Mouse (Mus musculus) right cerebral cortex, postnatal 25 days (tissue): ENCODE measurements around the gene Tdrkh.
A peak's percentile ranks its signal among the peaks of the same experiment; 100 is the strongest.

Source experiments
- DNase-seq: peaks from one replicate; pipeline ENCODE4 v3.0.0; 2022

The Tdrkh gene

DNA sequence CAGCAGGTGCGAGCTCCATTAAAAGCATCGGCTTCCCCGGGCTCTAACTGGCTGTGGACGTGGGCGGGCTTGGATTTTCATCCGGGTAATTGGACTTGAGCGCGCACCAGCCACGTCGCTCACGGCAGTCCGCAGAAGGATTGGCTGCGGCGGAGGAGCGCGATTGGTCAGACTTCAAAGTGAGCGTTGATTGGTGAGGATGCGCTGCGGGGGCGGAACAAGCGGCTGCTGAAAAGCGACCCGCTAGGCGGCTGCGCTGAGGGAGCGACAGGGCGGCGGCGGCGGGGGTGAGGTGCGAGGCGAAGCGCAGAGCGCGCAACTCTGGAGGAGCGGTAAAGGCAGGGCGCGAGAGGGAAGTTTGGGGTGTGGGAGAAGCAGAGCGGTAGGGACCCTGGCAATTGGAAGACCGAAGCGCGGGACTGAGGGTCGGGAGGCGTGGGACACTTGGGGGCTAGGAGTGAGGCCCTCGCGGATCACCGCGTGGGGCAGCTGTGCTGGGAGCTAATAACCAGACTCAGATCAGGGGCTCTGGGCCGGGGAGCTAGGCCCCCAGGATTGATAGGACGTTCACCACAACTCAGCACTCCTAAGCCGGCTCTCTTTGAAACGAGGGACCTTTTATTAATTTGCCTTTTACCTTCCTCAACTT, at the start of gene Tdrkh:
Gene Tdrkh (plus strand): TSS at position 243 of the 649 bp plus-strand sequence.
- peak; percentile 98 for DNase-seq

DNA sequence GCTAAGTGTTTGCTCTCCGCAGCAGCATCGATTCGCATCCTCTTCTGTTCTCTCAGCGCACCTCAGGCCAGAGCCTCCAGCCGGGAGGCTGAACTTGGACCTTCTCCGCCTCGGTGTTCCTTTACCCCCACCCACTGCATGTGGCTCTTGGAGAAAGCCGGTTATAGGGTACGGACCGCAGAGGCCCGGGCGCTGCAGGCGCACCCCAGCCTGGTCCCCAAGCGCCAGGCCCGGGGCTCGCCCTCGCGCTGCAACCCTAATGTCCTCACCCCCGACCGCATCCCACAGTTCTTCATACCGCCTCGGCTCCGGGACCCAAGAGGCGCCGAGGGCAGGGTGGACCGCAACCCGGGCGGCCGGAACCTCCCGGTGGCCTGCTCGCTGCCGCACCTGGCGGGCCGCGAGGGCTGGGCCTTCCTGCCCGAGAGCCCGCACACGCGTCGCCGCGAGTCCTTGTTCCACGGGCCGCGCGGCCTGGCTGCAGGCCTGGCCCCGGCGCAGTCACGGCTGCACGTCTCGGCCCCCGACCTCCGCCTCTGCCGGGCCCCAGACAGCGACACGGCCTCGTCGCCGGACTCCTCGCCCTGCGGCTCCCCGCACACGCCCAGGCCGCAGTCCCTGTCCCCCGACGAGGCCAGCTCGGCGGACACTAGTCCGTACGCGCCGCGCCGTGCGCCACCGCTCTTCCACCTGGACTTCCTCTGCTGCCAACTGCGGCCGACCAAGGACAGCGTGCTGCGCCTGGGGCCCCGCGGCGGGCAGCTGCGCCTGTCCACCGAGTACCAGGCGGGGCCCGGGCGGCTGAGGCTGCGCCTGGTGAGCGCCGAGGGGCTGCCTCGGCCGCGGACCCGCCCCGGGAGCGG, 49.6 kb upstream of the Tdrkh start:
- DNase-seq, result peak; percentile 48

DNA sequence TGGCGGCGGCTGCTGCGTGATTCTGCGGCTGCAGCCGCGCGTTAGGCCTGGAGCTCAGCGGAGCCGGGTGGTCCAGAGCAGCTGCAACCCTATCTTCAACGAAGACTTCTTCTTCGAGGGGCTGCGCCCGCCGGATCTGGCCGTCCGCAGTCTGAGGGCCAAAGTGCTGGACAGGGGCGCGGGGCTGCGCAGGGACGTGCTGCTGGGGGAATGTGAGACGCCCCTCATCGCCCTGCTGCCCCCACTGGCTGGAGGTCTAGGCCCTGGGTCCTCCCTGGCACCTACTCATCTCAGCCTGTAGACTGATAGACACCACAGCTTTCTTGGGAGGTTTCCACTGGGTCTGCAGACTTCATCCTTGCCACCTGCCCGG, 48.9 kb upstream of the Tdrkh start:
- no peak for DNase-seq

DNA sequence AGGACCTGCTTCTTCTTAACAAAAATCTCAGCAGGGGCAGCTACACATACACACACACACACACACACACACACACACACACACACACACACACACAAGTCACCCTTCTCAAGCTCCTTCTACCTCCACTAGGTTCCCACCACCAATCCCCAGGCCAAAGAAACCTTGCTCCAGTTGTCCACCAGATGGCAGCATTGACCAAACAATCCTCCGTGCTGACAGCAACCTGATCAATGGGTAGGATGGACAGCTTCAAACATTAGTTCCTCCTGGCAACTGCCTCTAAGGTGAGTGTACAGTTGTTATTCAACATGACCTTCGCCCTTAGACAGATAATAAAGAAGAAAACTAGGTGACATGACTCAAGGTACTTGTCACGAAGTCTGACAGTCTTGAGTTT, 46.3 kb upstream of the Tdrkh start:
- DNase-seq, result peak; percentile 80

DNA sequence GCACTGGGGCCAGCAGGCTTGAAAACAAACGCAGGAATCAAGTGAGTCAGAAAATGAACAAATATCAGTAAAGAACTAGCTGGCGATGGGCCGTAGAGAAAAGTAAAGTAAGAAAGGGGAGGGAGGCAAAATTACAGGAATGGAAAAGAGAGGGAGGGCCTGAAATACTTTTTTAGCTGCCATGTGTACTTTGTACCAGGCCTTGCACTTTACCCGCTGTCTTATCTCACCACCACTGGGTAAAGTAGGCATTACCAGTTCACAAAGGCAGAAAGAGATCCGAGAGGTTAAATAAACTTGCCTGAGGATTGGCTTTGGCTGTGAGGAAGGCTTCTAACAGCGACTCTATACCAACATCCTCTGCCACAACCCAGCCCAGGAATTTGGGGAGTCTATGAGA, 45.6 kb upstream of the Tdrkh start:
- DNase-seq, result no peak

DNA sequence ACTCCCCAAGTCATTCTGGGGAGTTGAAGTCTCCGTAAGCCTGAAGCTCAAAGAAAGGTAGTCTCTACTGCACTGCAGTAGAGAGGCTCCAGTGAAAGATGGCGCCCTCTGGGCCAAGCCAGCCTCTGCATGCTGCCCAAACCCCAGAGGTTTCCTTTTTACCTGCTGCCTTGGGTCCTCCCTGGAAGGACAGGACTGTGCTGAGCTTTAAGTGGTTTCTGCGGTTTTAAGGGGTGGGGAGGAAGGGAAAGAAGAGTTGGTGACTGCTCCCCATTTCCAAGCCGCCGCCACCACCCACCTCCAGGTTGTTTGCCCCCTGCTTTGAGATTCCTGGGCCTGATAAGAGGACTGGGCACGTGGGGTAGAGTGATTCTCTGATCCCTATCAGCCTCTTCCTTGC, 44.4 kb upstream of the Tdrkh start:
- no peak for DNase-seq

DNA sequence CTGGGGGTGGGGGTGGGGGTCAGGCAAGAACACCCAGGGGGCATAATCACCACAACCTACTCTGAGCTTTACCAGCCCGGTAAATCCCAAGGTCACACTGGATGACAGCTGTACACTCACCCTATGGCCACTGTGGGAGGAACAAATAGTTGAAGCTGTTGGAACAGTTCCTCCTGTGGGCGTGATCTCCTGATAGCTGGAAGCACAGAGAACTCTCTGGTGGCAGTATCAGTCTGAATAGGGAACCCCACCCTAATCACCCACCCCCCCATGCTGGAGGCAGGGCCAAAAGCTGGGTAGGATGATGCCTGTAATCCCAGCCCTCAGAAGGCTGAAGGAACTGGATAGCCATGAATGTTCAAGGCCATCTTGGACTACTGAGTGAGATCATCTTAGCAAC, 43.4 kb upstream of the Tdrkh start:
- DNase-seq, result no peak

DNA sequence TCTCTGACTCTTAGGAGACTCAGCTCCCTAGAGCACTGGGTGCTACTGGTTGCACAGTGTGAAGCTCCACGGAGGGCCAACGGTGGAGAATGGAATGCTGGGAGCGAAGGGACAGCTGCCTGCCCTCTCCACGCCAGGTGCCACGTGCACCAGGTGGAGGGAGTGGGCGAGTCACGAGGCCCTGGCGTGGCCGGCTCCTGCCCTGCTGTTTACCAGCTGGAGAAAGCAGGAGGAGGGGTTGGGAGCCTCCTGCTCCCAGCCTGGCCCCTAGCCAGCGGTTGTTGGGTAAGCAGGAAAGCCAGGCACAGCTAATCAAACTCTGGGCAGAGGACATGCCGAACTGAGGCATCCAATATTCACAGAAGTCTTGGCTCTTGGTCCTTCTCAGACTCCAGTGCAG, 41.4 kb upstream of the Tdrkh start:
- DNase-seq, result no peak

DNA sequence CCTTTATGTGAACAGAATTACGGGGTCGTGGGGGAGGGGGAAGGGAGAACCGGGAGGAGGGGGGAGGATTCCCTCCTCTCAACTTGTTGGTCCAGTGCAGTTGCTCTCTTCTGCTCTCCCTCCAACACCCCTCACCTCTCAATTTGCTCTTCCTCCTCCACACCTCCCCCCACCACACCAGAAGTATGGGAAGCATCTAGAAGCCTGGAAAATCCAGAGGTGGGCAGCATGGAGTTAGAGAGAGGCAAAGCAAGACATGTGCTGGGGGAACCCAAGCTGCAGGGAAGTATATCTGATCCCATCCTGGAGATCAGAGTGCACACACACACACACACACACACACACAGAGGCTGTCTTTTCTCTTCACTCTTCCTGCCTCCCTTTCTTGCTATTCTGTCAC, 41.0 kb upstream of the Tdrkh start:
- no peak for DNase-seq

DNA sequence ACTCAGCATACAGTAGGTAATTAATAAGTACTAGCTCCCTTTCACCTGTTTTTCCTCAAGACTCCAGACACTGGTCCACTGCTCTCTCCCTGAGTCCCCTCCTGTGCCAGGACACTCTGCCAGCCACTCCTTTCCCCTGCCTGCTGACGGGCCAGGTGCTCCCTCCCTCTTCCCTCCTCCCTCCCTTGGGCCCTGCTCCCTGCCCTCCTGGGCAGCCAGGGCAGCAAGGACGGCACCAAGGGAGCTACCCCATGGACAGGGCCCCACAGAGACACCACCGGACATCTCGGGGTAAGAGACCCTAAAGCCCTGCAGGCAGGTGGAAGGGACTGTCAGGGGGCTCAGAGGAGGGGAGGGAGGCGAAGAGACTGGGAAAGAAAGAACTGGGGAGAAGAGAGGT, 40.4 kb upstream of the Tdrkh start, which contains the start of gene Rorc:
Gene Rorc (plus strand): TSS at position 154 of the 400 bp plus-strand sequence.
- DNase-seq, result no peak

DNA sequence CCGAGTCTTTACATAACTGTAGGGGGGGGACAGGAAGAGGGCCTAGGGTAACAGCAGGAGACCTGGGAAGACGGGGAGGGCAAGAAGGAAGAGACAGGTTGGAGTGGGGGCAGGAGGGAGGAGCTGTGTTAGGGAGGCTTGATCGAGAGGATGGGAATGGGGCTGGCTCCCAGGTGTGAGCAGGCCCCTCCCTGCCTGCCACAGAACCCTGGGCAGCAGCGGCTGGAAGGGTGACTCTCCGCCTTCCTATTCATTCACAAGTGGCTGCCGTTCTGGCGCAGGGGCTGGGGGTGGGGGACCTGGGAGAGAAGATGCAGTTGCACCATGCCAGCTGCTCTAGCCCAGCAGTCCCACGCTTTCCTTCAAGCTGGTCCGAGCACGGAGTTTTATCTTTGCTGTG, 40.0 kb upstream of the Tdrkh start:
- peak; percentile 17 for DNase-seq

DNA sequence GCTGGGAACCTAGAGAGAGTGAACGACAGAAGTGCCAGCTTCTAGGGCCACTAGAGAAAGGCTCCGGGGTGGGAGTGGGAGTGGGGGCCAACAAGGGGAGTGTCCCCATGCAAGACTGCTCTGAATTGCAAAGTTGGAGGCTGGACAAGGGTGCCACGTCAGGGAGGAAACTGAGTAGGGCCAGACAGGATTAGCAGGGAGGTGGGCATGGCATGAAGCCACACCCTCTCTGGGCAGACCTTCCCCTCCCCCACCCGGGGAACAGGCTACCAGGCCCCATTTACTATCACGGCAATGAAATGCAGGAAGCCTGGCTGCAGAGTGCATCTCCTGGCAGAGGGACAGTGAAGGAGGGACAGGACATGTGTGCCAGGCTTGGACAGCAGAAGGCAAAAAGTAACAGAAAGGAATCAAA, 39.5 kb upstream of the Tdrkh start:
- no peak for DNase-seq

DNA sequence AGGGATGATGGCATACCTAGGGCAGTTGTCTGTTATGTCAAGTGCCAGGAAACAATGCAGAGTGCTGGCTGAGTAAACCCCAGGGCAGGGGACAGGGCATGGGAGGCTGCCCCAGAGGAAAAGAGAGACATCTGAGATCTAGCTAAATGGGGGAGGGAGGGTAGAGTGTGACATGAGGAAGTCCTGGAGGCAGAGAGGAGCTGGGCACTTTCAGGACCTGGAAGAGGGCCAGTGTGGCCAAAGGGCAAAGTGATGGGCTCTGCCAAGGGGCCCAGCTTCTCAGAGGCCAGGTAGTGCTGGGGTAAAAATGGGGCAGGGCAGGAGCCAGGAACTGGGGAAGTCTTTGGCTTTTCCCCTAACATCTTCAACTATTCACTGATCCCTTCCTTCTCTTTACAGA, 38.4 kb upstream of the Tdrkh start:
- DNase-seq, result no peak

DNA sequence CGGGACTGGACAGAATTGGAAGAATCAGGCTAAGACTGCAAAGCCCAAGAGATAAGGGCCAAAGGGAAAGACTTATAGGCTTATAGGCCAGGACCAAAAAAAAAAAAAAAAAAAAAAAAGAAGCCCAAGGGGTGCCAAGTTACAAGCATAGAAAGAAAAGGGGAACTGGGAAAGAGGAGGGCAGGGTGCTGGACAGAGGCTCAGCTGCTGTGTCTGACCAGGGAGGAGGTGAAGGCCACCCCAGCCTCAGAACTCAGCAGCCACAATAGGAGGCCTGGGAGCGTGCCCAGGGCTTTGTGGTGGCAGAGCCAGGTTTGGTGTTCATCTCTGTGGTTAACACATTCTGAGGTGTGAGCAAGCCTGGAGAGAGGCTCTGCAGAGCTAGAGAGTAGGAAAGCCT, 37.9 kb upstream of the Tdrkh start:
- DNase-seq, result no peak

DNA sequence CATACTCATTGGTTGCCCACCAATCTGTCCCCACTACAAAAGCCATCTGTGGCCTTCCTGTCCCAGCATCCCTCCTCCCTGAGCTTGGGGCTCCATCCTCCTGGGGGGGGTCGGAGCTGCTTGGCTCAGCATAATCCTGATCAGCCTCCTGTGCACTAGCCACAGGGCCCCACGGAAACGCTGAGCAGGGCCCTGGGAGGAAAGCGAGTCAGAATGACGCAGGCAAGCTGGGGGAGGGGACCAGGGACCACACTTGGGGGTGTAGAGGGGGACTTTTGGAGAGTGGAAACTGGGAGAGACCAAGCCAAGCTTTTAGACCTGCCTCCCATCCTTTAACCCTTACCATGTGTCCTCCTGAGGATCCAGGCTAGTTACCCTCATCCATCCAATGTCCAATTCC, 37.2 kb upstream of the Tdrkh start:
- no peak for DNase-seq

DNA sequence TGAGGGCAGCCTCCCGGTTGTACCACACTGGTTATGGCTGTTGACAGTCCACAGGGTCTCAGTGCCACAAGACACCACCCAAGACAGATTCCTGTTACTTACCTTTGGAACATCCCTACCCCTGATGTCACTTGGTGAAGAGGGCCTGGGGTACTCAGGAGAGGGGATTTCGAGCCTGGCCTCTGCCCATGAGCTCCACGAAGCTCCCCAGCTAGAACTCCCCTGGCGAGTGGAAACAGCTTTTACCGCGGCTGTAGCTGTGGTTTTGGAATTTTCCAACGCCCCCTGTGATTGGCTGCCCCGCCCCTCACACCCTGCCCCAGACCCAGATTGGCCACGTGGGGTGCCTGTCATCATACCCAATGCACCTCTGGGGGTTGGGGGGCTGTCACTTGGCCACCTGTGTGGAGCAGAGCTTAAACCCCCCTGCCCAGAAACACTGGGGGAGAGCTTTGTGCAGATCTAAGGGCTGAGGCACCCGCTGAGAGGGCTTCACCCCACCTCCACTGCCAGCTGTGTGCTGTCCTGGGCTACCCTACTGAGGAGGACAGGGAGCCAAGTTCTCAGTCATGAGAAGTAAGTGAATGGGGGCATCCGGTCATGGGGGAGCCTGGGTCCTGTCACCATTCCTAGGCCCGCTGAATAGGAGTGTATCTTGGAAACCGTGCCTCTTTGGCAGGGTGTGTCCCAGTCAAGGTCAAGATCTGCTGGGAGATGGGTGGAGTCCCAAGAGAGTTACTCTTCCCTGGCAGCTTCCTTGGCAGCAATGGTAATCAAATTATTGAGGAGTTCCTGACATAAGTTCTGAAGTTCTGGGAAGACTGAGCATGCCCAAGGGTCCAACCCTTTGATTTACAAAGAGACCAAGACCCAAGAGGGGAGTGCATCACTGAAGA, 35.8 kb upstream of the Tdrkh start:
- no peak for DNase-seq

DNA sequence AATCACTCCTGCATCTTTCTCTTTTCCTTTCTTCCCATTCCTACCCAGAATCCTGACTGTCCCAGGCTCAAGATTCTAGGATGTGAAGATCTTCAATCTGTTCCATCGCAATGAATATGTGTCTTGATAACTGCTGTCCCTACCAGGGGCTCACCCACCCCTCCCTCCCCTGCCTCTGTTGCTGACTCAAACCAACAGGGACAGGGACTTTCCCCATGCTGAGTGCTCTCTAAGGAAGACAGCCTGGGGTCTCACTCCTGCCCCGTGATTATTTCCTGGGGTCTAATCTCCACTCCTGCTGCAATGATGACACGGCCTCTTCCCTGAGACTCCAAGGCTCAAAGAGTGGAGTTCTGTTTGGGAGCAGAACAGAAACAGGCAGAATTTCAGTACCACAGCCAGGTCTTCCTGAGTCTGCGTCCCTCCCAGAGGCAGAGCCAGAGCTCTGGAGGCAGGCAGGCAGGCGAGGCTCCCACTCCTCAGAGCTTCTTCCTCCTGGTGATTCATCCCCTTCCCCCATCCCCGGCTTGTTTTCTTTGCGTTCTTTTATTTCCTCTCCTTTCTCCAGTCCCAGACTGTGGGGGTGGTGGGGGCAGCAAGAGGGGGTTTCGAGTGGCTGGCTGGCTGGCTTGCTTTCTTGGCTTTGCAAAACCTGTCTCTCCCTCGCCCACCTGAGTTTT, 33.1 kb upstream of the Tdrkh start:
- peak; percentile 26 for DNase-seq

DNA sequence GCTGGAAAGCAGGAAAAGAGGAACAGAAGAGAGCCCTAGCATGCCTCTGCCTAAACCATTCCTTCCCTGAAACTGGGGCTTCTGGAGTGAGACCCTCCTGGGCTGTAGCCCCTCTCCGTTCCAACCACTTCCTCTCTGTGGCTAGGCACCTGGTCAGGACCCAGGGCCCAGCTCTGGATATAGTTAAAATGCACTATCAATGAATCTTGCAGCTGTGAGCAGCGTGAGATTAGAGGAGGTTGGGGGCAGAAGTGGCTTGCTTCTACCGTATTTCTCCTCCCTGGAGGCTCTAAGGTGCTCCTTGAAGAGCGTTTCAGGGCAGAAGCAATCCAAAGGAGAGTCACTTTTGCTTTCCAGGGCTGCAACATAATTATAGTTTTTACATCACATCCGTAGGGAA, 30.8 kb upstream of the Tdrkh start:
- DNase-seq, result no peak

DNA sequence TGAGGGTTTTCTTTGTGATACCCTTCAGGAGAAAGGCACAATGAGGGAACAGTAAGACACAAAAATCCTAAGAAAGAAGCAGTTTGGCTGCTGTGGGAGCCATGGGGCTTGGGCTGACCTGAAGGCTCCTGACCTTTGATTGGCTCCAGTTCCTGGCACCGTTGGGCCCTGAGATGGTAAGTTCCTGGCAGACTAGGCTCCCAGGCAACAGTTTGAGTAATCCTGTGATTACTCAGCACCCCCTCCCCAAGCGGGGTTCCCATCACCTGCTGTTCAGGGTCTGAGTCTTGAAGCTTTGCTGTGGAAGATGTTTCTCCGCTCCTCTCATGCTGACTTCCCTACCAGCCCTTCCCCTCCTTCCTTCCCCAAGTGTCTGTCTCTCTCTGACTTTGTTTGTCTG, 29.6 kb upstream of the Tdrkh start:
- DNase-seq, result no peak

DNA sequence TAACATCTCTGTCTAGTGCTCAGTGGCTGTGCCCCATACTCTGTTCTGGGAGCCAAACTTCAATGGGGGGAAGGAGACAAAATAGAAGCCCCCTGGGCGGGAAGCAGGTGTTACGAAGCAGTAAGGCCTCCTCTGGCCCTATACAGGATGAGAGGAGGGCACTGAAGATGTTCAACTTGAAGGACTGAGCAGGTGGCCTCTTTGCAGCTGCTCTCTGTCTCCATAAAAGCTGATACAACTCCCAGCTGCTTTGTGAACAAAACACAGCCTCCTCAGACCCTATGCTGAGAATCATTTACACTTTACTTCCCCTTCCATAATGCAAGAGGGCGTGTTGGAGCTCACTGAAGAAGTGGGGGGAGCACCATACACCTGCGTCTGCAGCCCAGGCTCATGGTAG, 26.4 kb upstream of the Tdrkh start:
- DNase-seq, result no peak

DNA sequence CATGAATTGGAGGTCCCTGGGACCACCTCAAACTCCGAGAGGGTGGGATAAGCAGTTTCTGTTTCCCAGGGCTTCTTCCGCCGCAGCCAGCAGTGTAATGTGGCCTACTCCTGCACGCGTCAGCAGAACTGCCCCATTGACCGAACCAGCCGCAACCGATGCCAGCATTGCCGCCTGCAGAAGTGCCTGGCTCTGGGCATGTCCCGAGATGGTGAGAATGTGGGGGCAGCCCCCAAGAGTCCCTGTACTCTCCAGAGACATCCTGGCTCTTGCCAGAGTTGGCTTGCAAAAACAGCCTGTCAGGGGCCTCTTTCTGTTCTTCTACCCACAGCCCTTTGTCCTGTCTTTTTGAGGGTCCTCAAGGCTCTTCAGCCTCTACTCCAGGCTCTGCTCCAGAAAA, 25.7 kb upstream of the Tdrkh start:
- DNase-seq, result no peak

DNA sequence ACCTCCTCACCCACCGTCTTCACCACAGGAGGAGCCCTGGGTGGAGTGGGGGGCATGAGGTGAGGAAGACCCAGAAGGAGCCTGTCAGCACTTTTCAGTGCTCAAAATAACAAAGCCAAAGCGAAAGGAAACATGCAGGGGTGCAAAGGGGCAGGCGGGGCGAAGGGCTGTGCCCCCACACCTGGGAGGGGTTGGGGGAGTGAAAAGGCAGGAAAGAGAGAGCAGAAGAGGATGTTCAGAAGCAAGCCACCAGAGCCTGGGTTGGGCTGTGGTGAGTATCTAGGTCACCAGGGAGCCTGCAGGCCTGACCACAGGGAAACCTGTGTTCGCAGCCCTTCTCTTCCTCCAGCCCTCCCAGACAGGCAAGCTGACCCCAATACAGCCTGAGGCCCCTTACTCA, 25.0 kb upstream of the Tdrkh start:
- no peak for DNase-seq

DNA sequence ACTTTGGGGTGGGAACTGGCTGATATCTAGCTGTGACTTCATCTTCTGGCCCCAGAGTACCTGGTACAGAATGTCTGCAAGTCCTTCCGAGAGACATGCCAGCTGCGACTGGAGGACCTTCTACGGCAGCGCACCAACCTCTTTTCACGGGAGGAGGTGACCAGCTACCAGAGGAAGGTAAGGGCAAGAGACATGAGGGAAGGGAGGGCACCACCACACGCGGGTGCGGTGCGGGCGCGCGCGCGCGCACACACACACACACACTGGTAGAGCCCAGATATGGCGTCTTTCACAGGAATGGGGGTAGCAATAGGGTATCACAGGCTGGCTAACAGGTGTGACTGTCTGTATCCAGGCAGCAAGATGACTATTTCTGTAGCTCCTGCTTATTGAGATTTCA, 23.7 kb upstream of the Tdrkh start:
- DNase-seq, result no peak
